Mouse (Mus musculus): ENCODE data around the gene Gnl3.
A peak's percentile ranks its signal among the peaks of the same experiment; 100 is the strongest.

Gene Gnl3

GRCm38 (mm10) chr14:31018860-31019291 lies at the start of gene Gnl3, which contains the start of gene Pbrm1:
Gnl3 (minus strand) TSS chr14:31019152.
Pbrm1 (plus strand) TSS chr14:31019138.
- DNase-seq (ENCODE audit: low spot score in 2 of 2) = peak; percentile 98 to 99

DNA sequence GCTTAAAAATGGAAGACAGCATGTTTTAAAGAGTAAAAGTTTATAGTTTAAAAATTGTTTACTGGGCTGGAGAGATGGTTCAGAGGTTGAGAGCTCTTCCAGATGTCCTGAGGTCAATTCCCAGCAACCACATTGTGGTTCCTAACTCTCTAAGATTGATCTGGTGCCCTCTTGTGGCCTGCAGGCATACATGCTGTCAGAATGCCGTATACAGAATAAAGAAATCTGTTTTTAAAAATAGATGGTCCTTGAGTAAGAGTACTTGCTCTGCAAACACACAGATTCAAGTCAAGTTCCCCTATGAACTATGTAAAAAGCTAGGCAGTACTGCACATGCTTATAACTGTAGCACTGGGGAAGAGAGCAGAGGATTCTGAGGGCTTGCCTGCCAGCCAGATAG lies 43.3 kb upstream of the Gnl3 start:
- DNase-seq (ENCODE audit: low spot score in 2 of 2) = no peak

DNA sequence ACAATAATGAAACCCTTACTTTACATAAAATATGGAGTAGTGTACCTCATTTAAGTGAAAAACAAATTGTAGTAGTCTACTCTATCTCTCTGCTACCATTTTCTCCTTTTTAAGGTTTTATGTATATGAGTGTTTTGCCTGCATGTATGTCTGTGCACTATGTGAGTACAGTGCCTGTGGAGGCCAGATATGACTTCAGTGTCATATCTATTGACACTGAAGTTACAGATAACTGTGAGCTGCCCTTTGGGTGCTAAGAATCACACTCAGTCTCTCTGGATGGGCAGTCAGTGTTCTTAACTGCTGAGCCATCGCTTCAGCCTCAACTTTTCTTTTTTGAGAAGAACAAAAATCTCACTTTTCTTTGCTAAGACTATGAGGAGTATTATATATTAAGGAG lies 26.9 kb upstream of the Gnl3 start:
- DNase-seq (ENCODE audit: low spot score in 2 of 2) = no peak

GRCm38 (mm10) chr14:31045296-31045695 lies 26.3 kb upstream of the Gnl3 start:
- no peak for DNase-seq (ENCODE audit: low spot score in 2 of 2)

- DNase-seq (ENCODE audit: low spot score in 2 of 2) = no peak
Observed at GRCm38 (mm10) chr14:31025785-31026184, 6.8 kb upstream of the Gnl3 start.

DNA sequence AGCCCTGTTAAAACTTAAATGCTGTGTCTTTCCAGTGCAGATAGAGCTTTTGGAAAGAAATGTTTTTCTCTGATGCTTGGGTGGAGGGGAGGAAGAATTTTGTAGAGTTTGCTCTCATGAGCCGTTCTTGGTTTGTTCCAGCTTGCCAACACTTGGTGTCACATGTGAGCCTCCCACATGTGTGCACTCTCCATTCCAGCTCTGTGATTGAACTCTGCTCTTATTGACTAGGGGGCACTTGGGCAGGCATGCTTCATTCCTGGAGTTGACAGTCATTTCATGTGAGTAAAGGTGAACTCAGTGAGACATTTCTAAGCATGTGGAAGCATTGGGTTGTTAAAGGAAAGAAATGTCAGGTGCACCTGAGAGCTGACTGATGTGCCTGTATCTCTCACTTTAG lies 3.6 kb upstream of the Gnl3 start:
- no peak for DNase-seq (ENCODE audit: low spot score in 2 of 2)

DNA sequence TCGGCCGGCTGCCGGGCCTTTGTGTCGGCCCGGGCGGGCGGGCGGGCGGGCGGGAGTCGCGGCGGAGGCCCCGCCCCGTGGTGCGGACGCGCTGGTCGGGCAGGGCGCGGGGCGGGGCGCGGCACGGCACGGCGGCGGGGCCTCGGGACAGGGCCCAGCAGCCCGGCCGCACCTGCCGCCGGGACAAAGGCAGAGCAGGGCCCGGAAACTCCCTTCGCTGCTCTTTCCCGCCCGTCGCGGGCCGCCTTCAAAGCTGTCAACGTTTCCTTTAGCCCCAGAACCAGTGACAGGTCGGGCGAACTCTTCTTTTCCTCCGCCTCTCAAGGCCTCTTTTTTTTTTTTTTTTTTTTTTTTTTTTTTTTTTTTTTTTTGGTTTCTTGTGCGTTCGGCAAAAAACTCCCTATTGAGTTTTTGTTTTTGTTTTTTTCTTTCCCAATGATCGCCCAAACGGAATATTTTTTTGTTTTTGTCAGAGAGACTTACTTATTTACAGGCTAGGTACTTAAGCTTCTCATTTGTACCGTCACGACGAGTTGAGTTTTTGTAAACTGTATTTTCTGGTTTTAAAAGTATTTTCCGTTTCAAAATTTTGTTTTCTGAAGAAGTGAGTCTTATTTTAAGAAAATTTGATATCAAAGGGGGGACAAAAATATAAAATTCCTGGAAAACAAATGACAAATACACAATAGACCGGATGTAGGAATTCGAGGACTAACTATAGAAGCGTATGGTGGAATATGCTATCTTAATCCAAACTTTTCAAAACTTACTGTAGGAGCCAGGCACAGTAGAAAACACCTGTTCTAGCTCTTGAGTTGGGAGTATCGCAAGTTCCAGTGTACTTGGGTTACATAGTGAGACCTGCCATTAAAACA lies 616 bp upstream of the Gnl3 start:
- no peak for DNase-seq (ENCODE audit: low spot score in 2 of 2)

DNA sequence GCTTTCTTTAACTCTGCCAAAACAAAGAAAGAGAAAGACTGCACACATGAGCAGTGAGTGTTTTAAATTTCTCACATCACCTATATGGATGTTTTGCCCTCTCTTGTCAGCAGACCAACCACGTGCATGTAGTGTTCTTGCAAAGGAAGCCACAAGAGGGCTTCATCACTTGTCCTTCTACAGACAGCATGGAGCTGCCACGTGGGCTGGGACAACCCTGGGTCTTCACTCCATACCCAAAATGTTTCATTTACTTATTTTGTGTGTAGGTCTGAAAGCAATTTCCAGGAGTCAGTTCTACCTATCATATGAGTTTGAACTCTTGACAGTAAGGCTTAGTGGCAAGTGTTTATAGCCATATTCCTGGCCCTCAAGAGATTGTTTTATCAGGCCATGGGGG lies 1.1 kb downstream of the Gnl3 start:
- peak in 1 of 2 experiments; percentile 6 for DNase-seq (ENCODE audit: low spot score in 2 of 2)

GRCm38 (mm10) chr14:31016063-31016462 lies 2.9 kb downstream of the Gnl3 start:
- no peak for DNase-seq (ENCODE audit: low spot score in 2 of 2)

GRCm38 (mm10) chr14:31013928-31014327 lies 5.0 kb downstream of the Gnl3 start:
- no peak for DNase-seq (ENCODE audit: low spot score in 2 of 2)

- DNase-seq (ENCODE audit: low spot score in 2 of 2) = no peak
Observed at GRCm38 (mm10) chr14:31011588-31011987, 7.4 kb downstream of the Gnl3 start.

- no peak for DNase-seq (ENCODE audit: low spot score in 2 of 2)
Observed at GRCm38 (mm10) chr14:31006779-31007178, 12.2 kb downstream of the Gnl3 start.

DNA sequence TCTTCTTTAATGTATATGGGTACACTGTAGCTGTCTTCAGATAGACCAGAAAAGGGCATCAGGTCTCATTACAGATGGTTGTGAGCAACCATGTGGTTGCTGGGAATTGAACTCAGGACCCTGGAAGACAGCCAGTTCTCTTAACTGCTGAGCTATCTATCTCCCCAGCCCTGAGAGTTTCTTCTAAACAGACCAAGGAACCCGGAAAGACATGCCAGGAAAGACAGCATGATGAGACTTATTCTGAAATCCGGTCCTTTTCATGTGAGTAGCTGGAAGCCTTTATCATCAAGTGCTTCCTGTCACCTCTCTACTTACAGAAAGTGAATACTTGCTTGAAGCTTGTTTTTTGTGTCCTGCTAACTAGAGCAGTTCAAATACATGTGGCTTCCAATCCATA lies 14.4 kb downstream of the Gnl3 start:
- no peak for DNase-seq (ENCODE audit: low spot score in 2 of 2)

DNA sequence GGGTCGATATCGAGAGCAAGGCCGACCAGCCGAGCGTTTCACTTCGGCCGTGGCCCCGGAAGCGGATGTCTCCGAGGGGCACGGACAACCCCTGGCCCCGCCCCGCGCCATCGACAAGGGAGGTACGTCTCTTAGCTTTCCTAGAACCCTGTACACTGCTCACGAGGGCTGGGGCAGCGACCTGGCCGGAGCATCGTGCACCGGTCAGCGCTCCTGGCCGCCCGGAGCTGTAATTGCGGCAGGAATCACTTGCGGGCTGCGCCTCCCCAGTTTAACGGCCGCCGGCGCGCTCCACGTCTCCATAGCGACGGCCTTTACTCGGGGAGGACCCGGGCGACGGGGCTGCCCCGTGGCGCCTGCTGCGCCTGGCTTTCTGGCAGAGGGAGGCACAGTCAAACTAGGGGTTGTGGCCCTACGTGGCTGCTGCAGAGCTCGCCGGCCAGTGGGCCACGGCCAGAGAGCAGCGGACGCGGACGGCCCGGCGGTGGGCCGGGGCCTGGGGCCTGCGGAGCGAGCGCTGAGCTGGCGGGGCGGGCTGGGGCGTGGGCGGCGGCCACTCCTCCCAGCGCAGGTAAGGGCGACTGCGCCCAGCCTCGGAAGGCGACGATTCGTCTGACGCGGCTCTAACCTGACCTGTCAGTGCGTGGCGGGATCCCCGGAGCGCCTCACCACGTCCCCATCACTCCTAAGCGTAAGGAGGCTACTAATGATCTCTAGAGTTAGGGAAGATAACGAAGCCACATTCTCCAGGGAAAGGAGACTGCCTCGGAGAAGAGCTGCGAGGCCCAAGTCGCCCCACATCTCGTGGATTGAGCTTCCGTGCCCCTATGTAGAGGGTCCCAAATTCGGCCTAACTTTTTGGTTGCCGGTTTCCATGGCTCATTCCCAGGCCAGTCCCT lies 17.4 kb downstream of the Gnl3 start, which contains the start of the genes Glt8d1 and Spcs1:
TSS of gene Glt8d1 (plus strand) at position 94 of the 899 bp plus-strand sequence.
TSS of gene Spcs1 (minus strand) at position 366 of the 899 bp plus-strand sequence.
- peak; percentile 88 to 90 for DNase-seq (ENCODE audit: low spot score in 2 of 2)

- DNase-seq (ENCODE audit: low spot score in 2 of 2) = no peak
Observed at GRCm38 (mm10) chr14:31000816-31001306, 18.1 kb downstream of the Gnl3 start.

GRCm38 (mm10) chr14:31000356-31000755 lies 18.6 kb downstream of the Gnl3 start:
- DNase-seq (ENCODE audit: low spot score in 2 of 2) = no peak

DNA sequence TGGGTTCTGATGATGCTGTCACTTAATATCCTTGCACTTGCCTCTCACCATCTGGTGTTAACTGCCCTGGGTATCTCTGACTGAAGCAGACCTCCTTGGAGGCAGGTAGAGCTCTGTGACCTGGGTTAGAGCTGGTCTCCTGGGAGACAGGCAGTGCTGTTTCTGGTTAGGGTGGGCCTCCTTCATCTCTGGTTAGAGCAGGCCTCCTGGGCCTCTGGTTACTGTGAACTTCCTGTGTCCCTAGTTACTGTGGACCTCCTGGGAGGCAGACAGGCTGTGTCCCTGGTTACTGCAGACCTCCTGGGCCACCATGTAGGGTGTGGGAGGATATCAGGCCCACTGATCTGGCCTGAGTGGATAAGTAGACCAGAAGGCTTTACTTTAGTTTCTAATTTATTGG lies 22.5 kb downstream of the Gnl3 start:
- no peak for DNase-seq (ENCODE audit: low spot score in 2 of 2)

GRCm38 (mm10) chr14:30976222-30976621 lies 42.7 kb downstream of the Gnl3 start:
- no peak for DNase-seq (ENCODE audit: low spot score in 2 of 2)

DNA sequence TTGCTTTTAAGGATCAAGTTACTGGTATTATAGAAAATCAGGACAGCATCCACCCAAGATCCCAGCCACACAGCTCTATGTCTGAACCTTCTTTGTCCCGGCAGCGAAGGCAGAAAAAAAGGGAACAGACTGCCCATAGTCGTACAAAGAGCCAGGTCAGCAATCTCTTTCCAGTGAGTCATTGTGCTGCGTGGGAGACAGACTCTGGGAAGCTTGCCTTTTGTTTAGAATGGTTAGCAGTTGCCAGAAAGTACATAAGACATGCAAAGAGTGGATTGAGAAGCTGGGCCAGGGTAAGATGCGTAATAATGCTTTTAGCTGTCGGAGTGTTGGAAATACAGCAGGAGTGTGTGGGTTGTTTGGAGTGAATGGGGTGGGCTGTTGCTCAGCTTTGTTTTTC lies 44.7 kb downstream of the Gnl3 start:
- peak; percentile 7 to 28 for DNase-seq (ENCODE audit: low spot score in 2 of 2)
